Mouse (Mus musculus): ENCODE measurements around the gene Shank2. TPM values are rescaled to one million over a fixed set of nuclear protein-coding genes. Genes with fewer than 3 reads are reported as not detected.

The Shank2 gene
- polyA plus RNA-seq, 2 experiments = 0.59 to 0.89 TPM

- Histone ChIP-seq H3K36me3 (ENCODE audit: control insufficient read depth, insufficient read depth, low read length) (no peaks in the 10 kb centered on the region), H3K4me1 (ENCODE audit: control insufficient read depth, insufficient read depth, low read length) (no peaks in the 10 kb centered on the region), H3K27ac (replicated peaks; ENCODE audit: low read depth, low read length) (no peak overlapping the region), H3K9ac (ENCODE audit: low read depth, low read length, severe bottlenecking) (no peak overlapping the region), H3K4me2 (replicated peaks; ENCODE audit: low read depth, low read length, severe bottlenecking) (no peak overlapping the region), H3K4me3 (replicated peaks; ENCODE audit: low read length) (no peak overlapping the region), H3K9me3 (ENCODE audit: control insufficient read depth, low read length) (no peaks in the 10 kb centered on the region), H3K27me3 (ENCODE audit: control insufficient read depth, insufficient read depth, low read length) (no peaks in the 10 kb centered on the region)
- ATAC-seq (ENCODE audit: low FRiP score, low read depth) (no peak), DNase-seq (ENCODE audit: low spot score) (no peak)
- WGBS = 87% methylated on average over 6 of the region's 6 CpGs
- TF ChIP-seq POLR2A (IDR thresholded peaks at IDR 0.05; ENCODE audit: borderline replicate concordance, extremely low read depth, insufficient read depth, insufficient read length) = no peak
Measured at GRCm38 (mm10) chr7:144316224-144316623, 314.5 kb downstream of the Shank2 start.

GRCm38 (mm10) chr7:144316797-144317196 lies 315.1 kb downstream of the Shank2 start:
- H3K27ac ChIP-seq (replicated peaks; ENCODE audit: low read depth, low read length) = no peak overlapping the region
- no peak for TF ChIP-seq POLR2A (IDR thresholded peaks at IDR 0.05; ENCODE audit: borderline replicate concordance, extremely low read depth, insufficient read depth, insufficient read length)
- no peaks in the 10 kb centered on the region for H3K9me3 ChIP-seq (ENCODE audit: control insufficient read depth, low read length)
- no peak for ATAC-seq (ENCODE audit: low FRiP score, low read depth)
- no peaks in the 10 kb centered on the region for H3K36me3 ChIP-seq (ENCODE audit: control insufficient read depth, insufficient read depth, low read length)
- DNase-seq (ENCODE audit: low spot score) = no peak
- H3K4me3 ChIP-seq (replicated peaks; ENCODE audit: low read length) = no peak overlapping the region
- H3K4me2 ChIP-seq (replicated peaks; ENCODE audit: low read depth, low read length, severe bottlenecking) = no peak overlapping the region
- no peaks in the 10 kb centered on the region for H3K27me3 ChIP-seq (ENCODE audit: control insufficient read depth, insufficient read depth, low read length)
- H3K4me1 ChIP-seq (ENCODE audit: control insufficient read depth, insufficient read depth, low read length) = no peaks in the 10 kb centered on the region
- no peak overlapping the region for H3K9ac ChIP-seq (ENCODE audit: low read depth, low read length, severe bottlenecking)
- WGBS = 41% methylated on average over 10 of the region's 10 CpGs

- DNase-seq (ENCODE audit: low spot score) = no peak
- TF ChIP-seq POLR2A (IDR thresholded peaks at IDR 0.05; ENCODE audit: borderline replicate concordance, extremely low read depth, insufficient read depth, insufficient read length) = no peak
- Histone ChIP-seq H3K27ac (replicated peaks; ENCODE audit: low read depth, low read length) (no peak overlapping the region), H3K9ac (ENCODE audit: low read depth, low read length, severe bottlenecking) (no peak overlapping the region), H3K4me3 (replicated peaks; ENCODE audit: low read length) (no peak overlapping the region), H3K9me3 (ENCODE audit: control insufficient read depth, low read length) (no peaks in the 10 kb centered on the region), H3K27me3 (ENCODE audit: control insufficient read depth, insufficient read depth, low read length) (no peaks in the 10 kb centered on the region), H3K4me1 (ENCODE audit: control insufficient read depth, insufficient read depth, low read length) (no peaks in the 10 kb centered on the region), H3K4me2 (replicated peaks; ENCODE audit: low read depth, low read length, severe bottlenecking) (no peak overlapping the region), H3K36me3 (ENCODE audit: control insufficient read depth, insufficient read depth, low read length) (no peaks in the 10 kb centered on the region)
- ATAC-seq (ENCODE audit: low FRiP score, low read depth) = no peak
- 95% methylated on average over 2 of the region's 2 CpGs for WGBS
Measured at GRCm38 (mm10) chr7:144324077-144324476, 322.3 kb downstream of the Shank2 start.

- ATAC-seq (ENCODE audit: low FRiP score, low read depth) = no peak
- Histone ChIP-seq H3K27me3 (ENCODE audit: control insufficient read depth, insufficient read depth, low read length) (no peaks in the 10 kb centered on the region), H3K4me2 (replicated peaks; ENCODE audit: low read depth, low read length, severe bottlenecking) (no peak overlapping the region), H3K36me3 (ENCODE audit: control insufficient read depth, insufficient read depth, low read length) (no peaks in the 10 kb centered on the region), H3K4me3 (replicated peaks; ENCODE audit: low read length) (no peak overlapping the region), H3K9me3 (ENCODE audit: control insufficient read depth, low read length) (no peaks in the 10 kb centered on the region), H3K4me1 (ENCODE audit: control insufficient read depth, insufficient read depth, low read length) (no peaks in the 10 kb centered on the region), H3K27ac (replicated peaks; ENCODE audit: low read depth, low read length) (no peak overlapping the region), H3K9ac (ENCODE audit: low read depth, low read length, severe bottlenecking) (no peak overlapping the region)
- TF ChIP-seq POLR2A (IDR thresholded peaks at IDR 0.05; ENCODE audit: borderline replicate concordance, extremely low read depth, insufficient read depth, insufficient read length) = no peak
- 81% methylated on average over 6 of the region's 6 CpGs for WGBS
- no peak for DNase-seq (ENCODE audit: low spot score)
Measured at GRCm38 (mm10) chr7:144324861-144325260, 323.1 kb downstream of the Shank2 start.

GRCm38 (mm10) chr7:144325603-144326002 lies 323.9 kb downstream of the Shank2 start:
- no peak overlapping the region for H3K27ac ChIP-seq (replicated peaks; ENCODE audit: low read depth, low read length)
- H3K4me1 ChIP-seq (ENCODE audit: control insufficient read depth, insufficient read depth, low read length) = no peaks in the 10 kb centered on the region
- no peak overlapping the region for H3K9ac ChIP-seq (ENCODE audit: low read depth, low read length, severe bottlenecking)
- H3K36me3 ChIP-seq (ENCODE audit: control insufficient read depth, insufficient read depth, low read length) = no peaks in the 10 kb centered on the region
- no peak for TF ChIP-seq POLR2A (IDR thresholded peaks at IDR 0.05; ENCODE audit: borderline replicate concordance, extremely low read depth, insufficient read depth, insufficient read length)
- ATAC-seq (ENCODE audit: low FRiP score, low read depth) (no peak), DNase-seq (ENCODE audit: low spot score) (no peak)
- no peaks in the 10 kb centered on the region for H3K9me3 ChIP-seq (ENCODE audit: control insufficient read depth, low read length)
- no peaks in the 10 kb centered on the region for H3K27me3 ChIP-seq (ENCODE audit: control insufficient read depth, insufficient read depth, low read length)
- WGBS = 87% methylated on average over 10 of the region's 10 CpGs
- no peak overlapping the region for H3K4me2 ChIP-seq (replicated peaks; ENCODE audit: low read depth, low read length, severe bottlenecking)
- H3K4me3 ChIP-seq (replicated peaks; ENCODE audit: low read length) = no peak overlapping the region

GRCm38 (mm10) chr7:144329403-144329890 lies 327.7 kb downstream of the Shank2 start:
- Histone ChIP-seq H3K4me1 (ENCODE audit: control insufficient read depth, insufficient read depth, low read length) (no peaks in the 10 kb centered on the region), H3K36me3 (ENCODE audit: control insufficient read depth, insufficient read depth, low read length) (no peaks in the 10 kb centered on the region), H3K4me2 (replicated peaks; ENCODE audit: low read depth, low read length, severe bottlenecking) (no peak overlapping the region), H3K27me3 (ENCODE audit: control insufficient read depth, insufficient read depth, low read length) (no peaks in the 10 kb centered on the region), H3K9ac (ENCODE audit: low read depth, low read length, severe bottlenecking) (no peak overlapping the region), H3K9me3 (ENCODE audit: control insufficient read depth, low read length) (no peaks in the 10 kb centered on the region), H3K27ac (replicated peaks; ENCODE audit: low read depth, low read length) (no peak overlapping the region), H3K4me3 (replicated peaks; ENCODE audit: low read length) (no peak overlapping the region)
- no peak for DNase-seq (ENCODE audit: low spot score)
- 75% methylated on average over 1 of the region's 2 CpGs for WGBS
- TF ChIP-seq POLR2A (IDR thresholded peaks at IDR 0.05; ENCODE audit: borderline replicate concordance, extremely low read depth, insufficient read depth, insufficient read length) = no peak
- no peak for ATAC-seq (ENCODE audit: low FRiP score, low read depth)

Measured in limb, embryonic 14.5 days (tissue).